Mouse (Mus musculus): ENCODE results near the gene Frmpd3. TPM values are rescaled to one million over a fixed set of nuclear protein-coding genes. Genes with fewer than 3 reads are reported as not detected.

Gene Frmpd3
- total and polyA plus RNA-seq, 3 experiments = not detected

GRCm38 (mm10) chrX:140456279-140456731 is 114.2 kb downstream of the Frmpd3 start, which contains the start of gene Prps1 (continued):
- no peak for TF ChIP-seq MYB (IDR thresholded peaks at IDR 0.05; ENCODE audit: low read depth, low read length)
- TF ChIP-seq SMC3 (IDR thresholded peaks at IDR 0.05; ENCODE audit: low read depth, low read length) = no peak

- H3K4me3 ChIP-seq (ENCODE audit: control insufficient read depth in 1 of 2, insufficient read depth in 1 of 2, low read depth in 2 of 2, low read length in 2 of 2) = peak overlapping the region; percentile 83 to 95
- no peaks in the 10 kb centered on the region; a peak in 1 of 4 replicates for H3K27me3 ChIP-seq (ENCODE audit: control insufficient read depth in 1 of 2, insufficient read depth in 2 of 2, low read length in 2 of 2)
- H3K27ac ChIP-seq (ENCODE audit: control insufficient read depth, low read depth, low read length) = peak overlapping the region; percentile 64
- H3K4me1 ChIP-seq (ENCODE audit: control insufficient read depth in 1 of 2, insufficient read depth in 2 of 2, low read length in 2 of 2) = peaks cover 3 to 5% of the 10 kb centered on the region in 2 experiments; a peak in 2 of 4 replicates
- H3K79me2 ChIP-seq (ENCODE audit: control insufficient read depth, insufficient read depth, low read length, poor library complexity) = peaks cover 48% of the 10 kb centered on the region
- peak overlapping the region; percentile 91 for H3K9ac ChIP-seq (ENCODE audit: control insufficient read depth, low read depth, low read length, poor library complexity, severe bottlenecking)
- peak; percentile 76 for DNase-seq (ENCODE audit: low read depth, low spot score)
- no peaks in the 10 kb centered on the region for H3K9me3 ChIP-seq (replicated peaks; ENCODE audit: insufficient read depth, low read length)
- H3K36me3 ChIP-seq (ENCODE audit: control insufficient read depth in 1 of 2, insufficient read depth in 2 of 2, low read length in 2 of 2) = peaks cover 2 to 14% of the 10 kb centered on the region in 2 experiments; a peak in 3 of 4 replicates
- TF ChIP-seq BHLHE40 (IDR thresholded peaks at IDR 0.05; ENCODE audit: borderline replicate concordance, low read depth, low read length) (no peak), E2F4 (IDR thresholded peaks at IDR 0.05; ENCODE audit: borderline replicate concordance, low read depth, low read length) (peak; percentile 62; the same call in 1 of the 2 replicates), ETS1 (IDR thresholded peaks at IDR 0.05; ENCODE audit: low read depth, low read length) (no peak), KAT2A (conservative IDR thresholded peaks at IDR 0.05; ENCODE audit: low read depth, low read length) (no peak), USF2 (IDR thresholded peaks at IDR 0.05; ENCODE audit: borderline replicate concordance in 1 of 2, insufficient read depth in 1 of 2, low read depth in 1 of 2, low read length in 2 of 2) (no peak), ZMIZ1 (IDR thresholded peaks at IDR 0.05; ENCODE audit: low read depth, low read length) (no peak), ZNF384 (IDR thresholded peaks at IDR 0.05; ENCODE audit: low read depth, low read length) (no peak), UBTF (IDR thresholded peaks at IDR 0.05; ENCODE audit: borderline replicate concordance, insufficient read depth, low read depth, low read length) (no peak), GABPA (IDR thresholded peaks at IDR 0.05; ENCODE audit: low read depth, low read length) (no peak), ELF1 (IDR thresholded peaks at IDR 0.05; ENCODE audit: low read depth, low read length) (no peak), GATA1 (IDR thresholded peaks at IDR 0.05; ENCODE audit: low read depth, low read length) (no peak), NELFE (IDR thresholded peaks at IDR 0.05; ENCODE audit: low read depth, low read length) (no peak), USF1 (IDR thresholded peaks at IDR 0.05; ENCODE audit: low read depth, low read length) (peak; percentile 50; the same call in 1 of the 2 replicates), POLR2AphosphoS5 (IDR thresholded peaks at IDR 0.05; ENCODE audit: borderline replicate concordance, low read depth, low read length) (no peak), RAD21 (IDR thresholded peaks at IDR 0.05; ENCODE audit: low read depth, low read length) (no peak), TBP (IDR thresholded peaks at IDR 0.05; ENCODE audit: low read depth, low read length) (no peak; the same call in 1 of the 2 replicates), HCFC1 (IDR thresholded peaks at IDR 0.05; ENCODE audit: low read depth, low read length) (no peak; the same call in 1 of the 2 replicates), ZC3H11A (IDR thresholded peaks at IDR 0.05; ENCODE audit: low read depth, low read length) (no peak), RCOR1 (IDR thresholded peaks at IDR 0.05; ENCODE audit: low read depth, low read length) (no peak), ZKSCAN1 (IDR thresholded peaks at IDR 0.05; ENCODE audit: low read depth, low read length) (no peak), POLR2A (IDR thresholded peaks at IDR 0.05; ENCODE audit: control insufficient read depth in 1 of 2, insufficient read depth in 1 of 2, low read depth in 1 of 2, low read length in 2 of 2, poor library complexity in 1 of 2) (0 out of 4 replicates have a peak, but pooled peaks of 1 of the 2 experiments have one; percentile 0), MAX (IDR thresholded peaks at IDR 0.05; ENCODE audit: low read length) (peak; percentile 61), TCF12 (IDR thresholded peaks at IDR 0.05; ENCODE audit: low read depth, low read length) (no peak), MYB (IDR thresholded peaks at IDR 0.05; ENCODE audit: low read depth, low read length) (no peak), MXI1 (IDR thresholded peaks at IDR 0.05; ENCODE audit: low read depth, low read length) (peak; percentile 77), NRF1 (IDR thresholded peaks at IDR 0.05; ENCODE audit: insufficient read depth, low read depth, low read length, poor library complexity, severe bottlenecking) (no peak), CHD1 (IDR thresholded peaks at IDR 0.05; ENCODE audit: low read depth, low read length) (0 out of 2 replicates have a peak, but pooled peaks have one; percentile 6), MYC (IDR thresholded peaks at IDR 0.05; ENCODE audit: low read depth, low read length) (peak; percentile 82; the same call in 1 of the 2 replicates), TAL1 (IDR thresholded peaks at IDR 0.05; ENCODE audit: low read length) (no peak), SIN3A (IDR thresholded peaks at IDR 0.05; ENCODE audit: low read length) (0 out of 2 replicates have a peak, but pooled peaks have one; percentile 10), SMC3 (IDR thresholded peaks at IDR 0.05; ENCODE audit: low read depth, low read length) (no peak), JUND (IDR thresholded peaks at IDR 0.05; ENCODE audit: low read depth, low read length) (no peak), CHD2 (IDR thresholded peaks at IDR 0.05; ENCODE audit: low read length) (no peak)
These were observed 114.9 kb downstream of the Frmpd3 start for GRCm38 (mm10) chrX:140456751-140457491.
